Mouse (Mus musculus) heart, embryonic 16.5 days (tissue): ENCODE measurements around the gene Vdac1. TPM values are rescaled to one million over a fixed set of nuclear protein-coding genes. Genes with fewer than 3 reads are reported as not detected.

Source experiments
- ATAC-seq: fragments of 200-750 bp; cut with Nextera tagmentation; replicated peaks from 2 replicates; pipeline ENCODE4 v1.8.0; 2017; ENCODE audit warnings: moderate number of reproducible peaks; ENCODE audit not compliant: insufficient read depth, low FRiP score; ENCODE audit errors: extremely low read depth
- H3K27ac ChIP-seq: fragments of 300-500 bp; sonication (generic); 2 replicates; pipeline ENCODE4 v1.5.1; 2014; ENCODE audit warnings: mild to moderate bottlenecking, low read length, control low read depth, moderate library complexity
- H3K27me3 ChIP-seq: fragments of 300-500 bp; sonication (generic); 2 replicates; pipeline ENCODE4 v1.6.1; 2014; ENCODE audit warnings: low read length, mixed read lengths; ENCODE audit not compliant: control insufficient read depth, insufficient read depth
- H3K36me3 ChIP-seq: fragments of 300-500 bp; sonication (generic); 2 replicates; pipeline ENCODE4 v1.6.1; 2014; ENCODE audit not compliant: control insufficient read depth, insufficient read depth
- H3K4me1 ChIP-seq: fragments of 300-500 bp; sonication (generic); 2 replicates; pipeline ENCODE4 v1.6.1; 2014; ENCODE audit warnings: low read length, mixed read lengths; ENCODE audit not compliant: control insufficient read depth, insufficient read depth
- H3K4me2 ChIP-seq: fragments of 300-500 bp; sonication (generic); 2 replicates; pipeline ENCODE4 v1.6.1; 2014; ENCODE audit warnings: low read depth, mild to moderate bottlenecking, control low read depth, low read length
- H3K4me3 ChIP-seq: fragments of 300-500 bp; sonication (generic); 2 replicates; pipeline ENCODE4 v1.5.1; 2014; ENCODE audit warnings: mild to moderate bottlenecking, control low read depth, low read length
- H3K9ac ChIP-seq: fragments of 300-500 bp; sonication (generic); 2 replicates; pipeline ENCODE4 v1.6.1; 2014; ENCODE audit warnings: low read length, control low read depth
- H3K9me3 ChIP-seq: fragments of 300-500 bp; sonication (generic); replicated peaks from 2 replicates; pipeline ENCODE4 v1.6.1; 2016; ENCODE audit warnings: low read length; ENCODE audit not compliant: control insufficient read depth
- WGBS: fragments of 180-500 bp; shearing (Covaris S2); extraction: QIAGEN DNeasy Blood & Tissue Kit; methylation state at CpG from one replicate; pipeline ENCODE4 v1.1.7; 2014; 5-methylcytosine and 5-hydroxymethylcytosine counted together
- polyA plus RNA-seq: library from polyadenylated mRNA; unstranded; fragments of >200 nt; fragmentation: Nextera tagmentation; extraction: Ambion mirVana; gene quantifications from 2 replicates; pipeline ENCODE4 v1.2.1, GENCODE M21; 2015

Vdac1 gene
- polyA plus RNA-seq, 1 experiment from 2014 or later, result 624 TPM

GRCm38 (mm10) chr11:52340123-52340864 lies 20.4 kb upstream of the Vdac1 start:
- H3K4me2 ChIP-seq, result no peak overlapping the region
- no peak overlapping the region for H3K4me3 ChIP-seq
- H3K27ac ChIP-seq, result peak overlapping the region; percentile 25
- H3K27me3 ChIP-seq, result no peaks in the 10 kb centered on the region
- H3K9me3 ChIP-seq, result 0 out of 2 replicates have a peak, but pooled peaks cover 1% of the 10 kb centered on the region
- WGBS, result 86% methylated on average over 12 of the region's 12 CpGs
- H3K36me3 ChIP-seq, result no peaks in the 10 kb centered on the region
- H3K9ac ChIP-seq, result no peak overlapping the region
- ATAC-seq, result no peak
- peaks cover 4% of the 10 kb centered on the region; the same call in 1 of the 2 replicates for H3K4me1 ChIP-seq

GRCm38 (mm10) chr11:52341001-52341400 lies 19.7 kb upstream of the Vdac1 start:
- H3K27me3 ChIP-seq, result no peaks in the 10 kb centered on the region
- H3K4me3 ChIP-seq, result no peak overlapping the region
- no peaks in the 10 kb centered on the region for H3K36me3 ChIP-seq
- no peak overlapping the region for H3K9ac ChIP-seq
- WGBS, result 36% methylated on average over 9 of the region's 9 CpGs
- no peak overlapping the region for H3K4me2 ChIP-seq
- no peaks in the 10 kb centered on the region for H3K9me3 ChIP-seq
- peak overlapping the region; percentile 11; the same call in 1 of the 2 replicates for H3K27ac ChIP-seq
- ATAC-seq, result no peak
- H3K4me1 ChIP-seq, result peaks cover 6% of the 10 kb centered on the region; the same call in 1 of the 2 replicates

GRCm38 (mm10) chr11:52341476-52341875 lies 19.2 kb upstream of the Vdac1 start:
- peaks cover 8% of the 10 kb centered on the region; the same call in 1 of the 2 replicates for H3K4me1 ChIP-seq
- ATAC-seq, result no peak
- H3K27ac ChIP-seq, result peak overlapping the region; percentile 11; the same call in 1 of the 2 replicates
- H3K9me3 ChIP-seq, result no peaks in the 10 kb centered on the region
- 83% methylated on average over 5 of the region's 5 CpGs for WGBS
- H3K9ac ChIP-seq, result 0 out of 2 replicates have a peak overlapping the region, but pooled peaks have one; percentile 4
- H3K27me3 ChIP-seq, result no peaks in the 10 kb centered on the region
- no peak overlapping the region for H3K4me2 ChIP-seq
- H3K4me3 ChIP-seq, result no peak overlapping the region
- no peaks in the 10 kb centered on the region for H3K36me3 ChIP-seq

- WGBS, result 76% methylated on average over 4 of the region's 4 CpGs
Observed at GRCm38 (mm10) chr11:52342296-52342695, 18.4 kb upstream of the Vdac1 start.

GRCm38 (mm10) chr11:52343162-52343561 lies 17.5 kb upstream of the Vdac1 start:
- H3K9me3 ChIP-seq, result no peaks in the 10 kb centered on the region
- no peak overlapping the region for H3K4me3 ChIP-seq
- H3K36me3 ChIP-seq, result no peaks in the 10 kb centered on the region
- 3% methylated on average over 6 of the region's 6 CpGs for WGBS
- H3K27me3 ChIP-seq, result no peaks in the 10 kb centered on the region
- H3K4me2 ChIP-seq, result no peak overlapping the region
- no peak overlapping the region for H3K27ac ChIP-seq
- 0 out of 2 replicates have a peak, but pooled peaks have one; percentile 19 for ATAC-seq
- peaks cover 12% of the 10 kb centered on the region; the same call in 1 of the 2 replicates for H3K4me1 ChIP-seq
- no peak overlapping the region for H3K9ac ChIP-seq

More at GRCm38 (mm10) chr11:52342296-52342695, 18.4 kb upstream of the Vdac1 start:
- Histone ChIP-seq H3K27ac (no peak overlapping the region), H3K27me3 (no peaks in the 10 kb centered on the region), H3K9me3 (no peaks in the 10 kb centered on the region), H3K9ac (no peak overlapping the region), H3K4me3 (no peak overlapping the region), H3K4me2 (no peak overlapping the region), H3K4me1 (peaks cover 12% of the 10 kb centered on the region; the same call in 1 of the 2 replicates), H3K36me3 (no peaks in the 10 kb centered on the region)
- ATAC-seq, result no peak

- no peak overlapping the region for H3K4me3 ChIP-seq
- no peak overlapping the region for H3K4me2 ChIP-seq
- H3K36me3 ChIP-seq, result no peaks in the 10 kb centered on the region
- no peak overlapping the region for H3K27ac ChIP-seq
- no peaks in the 10 kb centered on the region for H3K9me3 ChIP-seq
- H3K27me3 ChIP-seq, result no peaks in the 10 kb centered on the region
- H3K9ac ChIP-seq, result no peak overlapping the region
- peaks cover 12% of the 10 kb centered on the region; the same call in 1 of the 2 replicates for H3K4me1 ChIP-seq
- ATAC-seq, result no peak
- WGBS, result 62% methylated on average over 12 of the region's 12 CpGs
Observed at GRCm38 (mm10) chr11:52344991-52345777, 15.5 kb upstream of the Vdac1 start.

GRCm38 (mm10) chr11:52345939-52346634 lies 14.6 kb upstream of the Vdac1 start:
- no peaks in the 10 kb centered on the region for H3K36me3 ChIP-seq
- H3K9ac ChIP-seq, result peak overlapping the region; percentile 10; the same call in 1 of the 2 replicates
- peak overlapping the region; percentile 12; the same call in 1 of the 2 replicates for H3K27ac ChIP-seq
- peak overlapping the region; percentile 58 for H3K4me2 ChIP-seq
- no peaks in the 10 kb centered on the region for H3K27me3 ChIP-seq
- WGBS, result 14% methylated on average over 10 of the region's 12 CpGs
- peak; percentile 42; the same call in 1 of the 2 replicates for ATAC-seq
- H3K9me3 ChIP-seq, result no peaks in the 10 kb centered on the region
- H3K4me3 ChIP-seq, result peak overlapping the region; percentile 33
- H3K4me1 ChIP-seq, result peaks cover 11% of the 10 kb centered on the region

GRCm38 (mm10) chr11:52346635-52347005 lies 14.0 kb upstream of the Vdac1 start:
- H3K27me3 ChIP-seq, result no peaks in the 10 kb centered on the region
- 0 out of 2 replicates have a peak, but pooled peaks have one; percentile 29 for ATAC-seq
- H3K36me3 ChIP-seq, result no peaks in the 10 kb centered on the region
- H3K4me2 ChIP-seq, result peak overlapping the region; percentile 58
- H3K4me1 ChIP-seq, result peaks cover 10% of the 10 kb centered on the region; the same call in 1 of the 2 replicates
- 3% methylated on average over 12 of the region's 12 CpGs for WGBS
- no peaks in the 10 kb centered on the region for H3K9me3 ChIP-seq
- H3K27ac ChIP-seq, result peak overlapping the region; percentile 12; the same call in 1 of the 2 replicates
- peak overlapping the region; percentile 10; the same call in 1 of the 2 replicates for H3K9ac ChIP-seq
- peak overlapping the region; percentile 33 for H3K4me3 ChIP-seq
